Mouse (Mus musculus): ENCODE data around the gene Tspan5. TPM values are rescaled to one million over a fixed set of nuclear protein-coding genes. Genes with fewer than 3 reads are reported as not detected.

Tspan5 gene
- 13.0 and 14.3 TPM in 2 replicates for polyA plus RNA-seq (2015; fragmentation: Nextera tagmentation; extraction: Ambion mirVana)

DNA sequence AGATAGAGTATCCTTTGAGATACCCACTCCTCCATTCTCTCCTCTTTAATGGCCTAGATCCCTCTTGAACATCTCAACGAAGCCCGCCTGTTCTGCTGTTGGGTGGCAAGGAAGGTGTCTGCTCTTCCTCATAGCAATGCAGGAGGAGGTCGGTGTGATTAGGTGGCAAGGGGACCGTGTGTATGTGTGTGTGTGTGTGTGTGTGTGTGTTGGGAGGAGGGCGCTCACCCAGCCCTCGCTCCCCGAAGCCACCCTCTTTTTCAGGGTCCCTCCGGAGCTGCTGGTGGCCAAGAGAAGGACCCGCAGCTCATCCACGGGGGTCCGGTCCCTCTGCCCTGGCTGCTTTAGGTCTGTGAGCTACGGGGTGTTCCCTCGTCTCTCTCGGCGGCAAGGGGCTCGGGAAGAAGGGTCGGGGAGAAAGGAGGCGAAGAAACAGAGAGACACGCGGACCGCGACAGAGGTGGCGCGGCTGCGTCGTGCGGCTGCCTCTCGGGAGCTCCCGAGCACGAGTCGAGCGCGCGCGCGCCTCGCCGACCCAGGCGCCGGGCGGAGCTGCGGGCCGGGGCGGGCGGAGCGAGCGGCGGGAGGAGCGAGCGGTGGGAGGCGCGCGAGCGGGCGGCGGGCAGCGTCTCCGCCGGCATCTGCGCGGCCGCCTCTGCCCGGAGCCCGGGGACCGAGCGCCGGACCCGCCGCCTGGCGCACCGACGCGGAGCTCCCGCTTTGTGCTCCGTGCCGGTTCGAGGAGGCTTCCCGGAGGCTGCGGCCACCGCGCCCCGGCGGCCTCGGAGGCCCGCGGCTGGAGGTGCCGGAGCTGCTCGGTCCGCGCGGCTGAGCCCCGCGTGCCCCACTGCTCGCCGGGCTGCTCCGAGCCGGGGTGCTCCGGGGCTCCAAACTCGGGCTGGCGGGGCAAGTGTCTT, at the start of gene Tspan5:
Tspan5 (plus strand) TSS at position 547 of the 917 bp plus-strand sequence.
- H3K4me2 ChIP-seq (ENCODE audit: low read depth, low read length): peak within 1 kb of the TSS; percentile 99
- H3K9me3 ChIP-seq (replicated peaks; ENCODE audit: control insufficient read depth, low read length): no peaks in the 10 kb centered on the region
- peak within 1 kb of the TSS; percentile 86 for H3K9ac ChIP-seq (ENCODE audit: low read length)
- WGBS: 1% methylated on average over 76 of the region's 100 CpGs
- no peaks in the 10 kb centered on the region for H3K36me3 ChIP-seq (ENCODE audit: control insufficient read depth, insufficient read depth)
- peak within 1 kb of the TSS; percentile 45; the same call in 1 of the 2 replicates for H3K27ac ChIP-seq (ENCODE audit: low read length)
- H3K4me1 ChIP-seq (ENCODE audit: control insufficient read depth, insufficient read depth, low read length): peaks cover 6% of the 10 kb centered on the region
- peaks cover 7% of the 10 kb centered on the region; the same call in 1 of the 2 replicates for H3K27me3 ChIP-seq (ENCODE audit: control insufficient read depth, insufficient read depth, low read length)
- peak; percentile 86 for ATAC-seq (replicated peaks; ENCODE audit: extremely low read depth, insufficient read depth, low FRiP score)
- peak within 1 kb of the TSS; percentile 85 for H3K4me3 ChIP-seq (ENCODE audit: low read length)

- no peaks in the 10 kb centered on the region for H3K36me3 ChIP-seq (ENCODE audit: control insufficient read depth, insufficient read depth)
- H3K9ac ChIP-seq (ENCODE audit: low read length): no peak overlapping the region
- H3K27me3 ChIP-seq (ENCODE audit: control insufficient read depth, insufficient read depth, low read length): no peaks in the 10 kb centered on the region
- WGBS: 28% methylated on average over 1 of the region's 1 CpGs
- H3K4me3 ChIP-seq (ENCODE audit: low read length): no peak overlapping the region
- no peaks in the 10 kb centered on the region for H3K9me3 ChIP-seq (replicated peaks; ENCODE audit: control insufficient read depth, low read length)
- no peak overlapping the region for H3K4me2 ChIP-seq (ENCODE audit: low read depth, low read length)
- no peaks in the 10 kb centered on the region for H3K4me1 ChIP-seq (ENCODE audit: control insufficient read depth, insufficient read depth, low read length)
- ATAC-seq (replicated peaks; ENCODE audit: extremely low read depth, insufficient read depth, low FRiP score): no peak
- H3K27ac ChIP-seq (ENCODE audit: low read length): no peak overlapping the region
These were observed 49.7 kb upstream of the Tspan5 start for GRCm38 (mm10) chr3:138692302-138692701.

GRCm38 (mm10) chr3:138703399-138703798, 38.6 kb upstream of the Tspan5 start:
- H3K9ac ChIP-seq (ENCODE audit: low read length): no peak overlapping the region
- no peaks in the 10 kb centered on the region for H3K36me3 ChIP-seq (ENCODE audit: control insufficient read depth, insufficient read depth)
- no peak overlapping the region for H3K4me3 ChIP-seq (ENCODE audit: low read length)
- no peak overlapping the region for H3K27ac ChIP-seq (ENCODE audit: low read length)
- H3K27me3 ChIP-seq (ENCODE audit: control insufficient read depth, insufficient read depth, low read length): no peaks in the 10 kb centered on the region
- WGBS: 67% methylated on average over 12 of the region's 12 CpGs
- ATAC-seq (replicated peaks; ENCODE audit: extremely low read depth, insufficient read depth, low FRiP score): no peak
- no peaks in the 10 kb centered on the region for H3K4me1 ChIP-seq (ENCODE audit: control insufficient read depth, insufficient read depth, low read length)
- H3K9me3 ChIP-seq (replicated peaks; ENCODE audit: control insufficient read depth, low read length): no peaks in the 10 kb centered on the region
- no peak overlapping the region for H3K4me2 ChIP-seq (ENCODE audit: low read depth, low read length)

GRCm38 (mm10) chr3:138704469-138704868, 37.5 kb upstream of the Tspan5 start:
- H3K27me3 ChIP-seq (ENCODE audit: control insufficient read depth, insufficient read depth, low read length): no peaks in the 10 kb centered on the region
- no peaks in the 10 kb centered on the region for H3K9me3 ChIP-seq (replicated peaks; ENCODE audit: control insufficient read depth, low read length)
- 70% methylated on average over 9 of the region's 9 CpGs for WGBS
- H3K36me3 ChIP-seq (ENCODE audit: control insufficient read depth, insufficient read depth): no peaks in the 10 kb centered on the region
- no peak overlapping the region for H3K9ac ChIP-seq (ENCODE audit: low read length)
- no peaks in the 10 kb centered on the region for H3K4me1 ChIP-seq (ENCODE audit: control insufficient read depth, insufficient read depth, low read length)
- H3K27ac ChIP-seq (ENCODE audit: low read length): no peak overlapping the region
- H3K4me2 ChIP-seq (ENCODE audit: low read depth, low read length): no peak overlapping the region
- no peak for ATAC-seq (replicated peaks; ENCODE audit: extremely low read depth, insufficient read depth, low FRiP score)
- no peak overlapping the region for H3K4me3 ChIP-seq (ENCODE audit: low read length)

GRCm38 (mm10) chr3:138705875-138706274, 36.1 kb upstream of the Tspan5 start:
- no peaks in the 10 kb centered on the region for H3K9me3 ChIP-seq (replicated peaks; ENCODE audit: control insufficient read depth, low read length)
- no peak for ATAC-seq (replicated peaks; ENCODE audit: extremely low read depth, insufficient read depth, low FRiP score)
- H3K36me3 ChIP-seq (ENCODE audit: control insufficient read depth, insufficient read depth): no peaks in the 10 kb centered on the region
- no peak overlapping the region for H3K9ac ChIP-seq (ENCODE audit: low read length)
- H3K27me3 ChIP-seq (ENCODE audit: control insufficient read depth, insufficient read depth, low read length): no peaks in the 10 kb centered on the region
- H3K4me2 ChIP-seq (ENCODE audit: low read depth, low read length): peak overlapping the region; percentile 38
- H3K27ac ChIP-seq (ENCODE audit: low read length): no peak overlapping the region
- 56% methylated on average over 14 of the region's 14 CpGs for WGBS
- no peak overlapping the region for H3K4me3 ChIP-seq (ENCODE audit: low read length)
- no peaks in the 10 kb centered on the region; the same call in 1 of the 2 replicates for H3K4me1 ChIP-seq (ENCODE audit: control insufficient read depth, insufficient read depth, low read length)

DNA sequence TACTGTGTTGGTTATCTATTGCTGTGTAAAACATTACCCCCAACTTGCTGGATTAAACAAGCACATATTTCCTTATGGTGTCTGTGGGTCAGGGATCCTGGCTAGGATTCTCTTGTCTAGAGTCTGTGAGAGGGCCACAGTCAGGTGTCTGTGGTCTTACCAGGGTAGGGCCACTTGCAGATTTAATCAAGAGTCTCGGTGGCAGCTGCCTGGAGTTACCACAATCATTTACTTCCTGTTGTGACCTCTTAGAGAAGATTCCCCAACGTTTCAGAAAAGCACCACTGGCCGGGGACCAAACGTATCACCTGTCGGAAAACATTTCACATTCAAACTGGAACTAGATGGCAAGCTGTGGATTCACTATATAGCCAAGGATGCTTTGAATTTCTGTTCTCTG, 32.8 kb upstream of the Tspan5 start:
- ATAC-seq (replicated peaks; ENCODE audit: extremely low read depth, insufficient read depth, low FRiP score): no peak
- no peak overlapping the region for H3K9ac ChIP-seq (ENCODE audit: low read length)
- H3K4me2 ChIP-seq (ENCODE audit: low read depth, low read length): no peak overlapping the region

GRCm38 (mm10) chr3:138711971-138712370, 30.0 kb upstream of the Tspan5 start:
- H3K27me3 ChIP-seq (ENCODE audit: control insufficient read depth, insufficient read depth, low read length): no peaks in the 10 kb centered on the region
- H3K4me1 ChIP-seq (ENCODE audit: control insufficient read depth, insufficient read depth, low read length): no peaks in the 10 kb centered on the region; the same call in 1 of the 2 replicates
- H3K36me3 ChIP-seq (ENCODE audit: control insufficient read depth, insufficient read depth): no peaks in the 10 kb centered on the region
- H3K4me3 ChIP-seq (ENCODE audit: low read length): no peak overlapping the region
- H3K9ac ChIP-seq (ENCODE audit: low read length): no peak overlapping the region
- H3K9me3 ChIP-seq (replicated peaks; ENCODE audit: control insufficient read depth, low read length): no peaks in the 10 kb centered on the region
- H3K27ac ChIP-seq (ENCODE audit: low read length): no peak overlapping the region
- no peak for ATAC-seq (replicated peaks; ENCODE audit: extremely low read depth, insufficient read depth, low FRiP score)
- no peak overlapping the region for H3K4me2 ChIP-seq (ENCODE audit: low read depth, low read length)
- WGBS: 82% methylated on average over 4 of the region's 4 CpGs

More for the DNA sequence above, 32.8 kb upstream of the Tspan5 start:
- Histone ChIP-seq H3K36me3 (ENCODE audit: control insufficient read depth, insufficient read depth) (no peaks in the 10 kb centered on the region), H3K27me3 (ENCODE audit: control insufficient read depth, insufficient read depth, low read length) (no peaks in the 10 kb centered on the region), H3K4me3 (ENCODE audit: low read length) (no peak overlapping the region), H3K9me3 (replicated peaks; ENCODE audit: control insufficient read depth, low read length) (no peaks in the 10 kb centered on the region), H3K4me1 (ENCODE audit: control insufficient read depth, insufficient read depth, low read length) (no peaks in the 10 kb centered on the region; the same call in 1 of the 2 replicates), H3K27ac (ENCODE audit: low read length) (no peak overlapping the region)
- WGBS: 62% methylated on average over 5 of the region's 5 CpGs

DNA sequence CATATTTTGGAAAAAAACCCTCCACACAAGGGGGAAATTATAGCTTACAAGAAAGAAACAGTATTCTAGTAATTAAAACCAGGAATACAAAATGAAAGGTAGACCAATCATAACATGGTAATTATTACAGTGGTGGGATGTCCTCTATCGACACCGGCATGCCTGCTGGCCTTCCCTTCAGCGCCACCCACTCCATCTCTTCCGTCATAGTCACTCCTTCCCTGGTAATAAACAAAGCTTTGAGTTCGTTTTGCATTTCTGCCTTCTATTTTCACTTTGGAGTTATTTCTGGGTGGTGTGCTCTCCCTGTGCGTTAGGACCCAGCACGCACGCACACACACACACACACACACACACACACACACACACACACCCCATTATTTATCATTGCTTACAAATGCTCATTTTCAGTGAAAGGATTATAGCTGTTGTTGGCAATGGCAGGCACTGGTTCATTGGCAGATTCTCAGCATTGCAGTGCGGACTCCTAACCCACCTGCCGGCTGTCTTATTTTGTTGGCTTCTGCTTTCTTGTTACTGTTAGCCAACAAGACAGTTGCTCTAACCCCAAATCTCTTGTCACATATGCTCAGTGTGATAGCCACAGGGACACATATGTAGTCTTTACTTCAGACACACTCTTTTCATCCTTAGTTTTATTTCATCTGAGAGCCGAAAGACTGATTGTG, 29.4 kb upstream of the Tspan5 start:
- no peak overlapping the region for H3K27ac ChIP-seq (ENCODE audit: low read length)
- no peak overlapping the region for H3K4me2 ChIP-seq (ENCODE audit: low read depth, low read length)
- WGBS: 87% methylated on average over 11 of the region's 11 CpGs
- H3K9ac ChIP-seq (ENCODE audit: low read length): no peak overlapping the region
- H3K4me3 ChIP-seq (ENCODE audit: low read length): no peak overlapping the region
- H3K4me1 ChIP-seq (ENCODE audit: control insufficient read depth, insufficient read depth, low read length): no peaks in the 10 kb centered on the region; the same call in 1 of the 2 replicates
- no peak for ATAC-seq (replicated peaks; ENCODE audit: extremely low read depth, insufficient read depth, low FRiP score)
- H3K9me3 ChIP-seq (replicated peaks; ENCODE audit: control insufficient read depth, low read length): no peaks in the 10 kb centered on the region
- H3K36me3 ChIP-seq (ENCODE audit: control insufficient read depth, insufficient read depth): no peaks in the 10 kb centered on the region
- no peaks in the 10 kb centered on the region for H3K27me3 ChIP-seq (ENCODE audit: control insufficient read depth, insufficient read depth, low read length)

GRCm38 (mm10) chr3:138713141-138713540, 28.9 kb upstream of the Tspan5 start:
- Histone ChIP-seq H3K4me3 (ENCODE audit: low read length) (no peak overlapping the region), H3K9ac (ENCODE audit: low read length) (no peak overlapping the region), H3K27me3 (ENCODE audit: control insufficient read depth, insufficient read depth, low read length) (no peaks in the 10 kb centered on the region), H3K36me3 (ENCODE audit: control insufficient read depth, insufficient read depth) (no peaks in the 10 kb centered on the region), H3K27ac (ENCODE audit: low read length) (no peak overlapping the region), H3K4me1 (ENCODE audit: control insufficient read depth, insufficient read depth, low read length) (no peaks in the 10 kb centered on the region; the same call in 1 of the 2 replicates), H3K4me2 (ENCODE audit: low read depth, low read length) (no peak overlapping the region), H3K9me3 (replicated peaks; ENCODE audit: control insufficient read depth, low read length) (no peaks in the 10 kb centered on the region)
- WGBS: 52% methylated on average over 6 of the region's 6 CpGs
- no peak for ATAC-seq (replicated peaks; ENCODE audit: extremely low read depth, insufficient read depth, low FRiP score)
